Mouse (Mus musculus) retina, embryonic 14.5 days (tissue): ENCODE data around the gene Ppp1ca.

Source experiments
- DNase-seq: peaks from one replicate; pipeline ENCODE4 v3.0.0-alpha.2; 2015; ENCODE audit warnings: low spot score

Gene Ppp1ca

GRCm38 (mm10) chr19:4187303-4187702 lies 4.6 kb upstream of the Ppp1ca start:
- DNase-seq: no peak

GRCm38 (mm10) chr19:4189051-4189620 lies 2.7 kb upstream of the Ppp1ca start:
- DNase-seq: no peak

- no peak for DNase-seq
Measured at GRCm38 (mm10) chr19:4190831-4191334, 982 bp upstream of the Ppp1ca start, which contains the start of gene Tbc1d10c. Gene Tbc1d10c, minus strand, starts transcription at chr19:4191284.

GRCm38 (mm10) chr19:4192251-4192985 lies 553 bp downstream of the Ppp1ca start:
- DNase-seq: peak; percentile 47

- DNase-seq: no peak
Measured at GRCm38 (mm10) chr19:4193129-4193528, 1.3 kb downstream of the Ppp1ca start.

- no peak for DNase-seq
Measured at GRCm38 (mm10) chr19:4194021-4194724, 2.3 kb downstream of the Ppp1ca start.

GRCm38 (mm10) chr19:4194776-4195650 lies 3.1 kb downstream of the Ppp1ca start:
- no peak for DNase-seq

- no peak for DNase-seq
Measured at GRCm38 (mm10) chr19:4196048-4196447, 4.2 kb downstream of the Ppp1ca start.

- no peak for DNase-seq
Measured at GRCm38 (mm10) chr19:4196548-4196947, 4.7 kb downstream of the Ppp1ca start.

- DNase-seq: no peak
Measured at GRCm38 (mm10) chr19:4197180-4197579, 5.3 kb downstream of the Ppp1ca start.

- peak; percentile 98 for DNase-seq
Measured at GRCm38 (mm10) chr19:4201291-4201909, 9.5 kb downstream of the Ppp1ca start, which contains the start of gene Rad9a. Gene Rad9a, minus strand, starts transcription at chr19:4201662.

GRCm38 (mm10) chr19:4202149-4202548 lies 10.3 kb downstream of the Ppp1ca start:
- DNase-seq: no peak

- no peak for DNase-seq
Measured at GRCm38 (mm10) chr19:4203148-4203547, 11.3 kb downstream of the Ppp1ca start.

GRCm38 (mm10) chr19:4203604-4204326 lies 11.9 kb downstream of the Ppp1ca start:
- DNase-seq: no peak

GRCm38 (mm10) chr19:4204889-4205288 lies 13.0 kb downstream of the Ppp1ca start:
- DNase-seq: no peak

GRCm38 (mm10) chr19:4206971-4207370 lies 15.1 kb downstream of the Ppp1ca start:
- DNase-seq: peak; percentile 89

GRCm38 (mm10) chr19:4208563-4208962 lies 16.7 kb downstream of the Ppp1ca start:
- DNase-seq: no peak

- no peak for DNase-seq
Measured at GRCm38 (mm10) chr19:4211891-4212588, 20.2 kb downstream of the Ppp1ca start.

GRCm38 (mm10) chr19:4213524-4213974 lies 21.7 kb downstream of the Ppp1ca start:
- DNase-seq: no peak
